Mouse (Mus musculus): Measurements from ENCODE around the gene Abcb1a.
"Not testable (repeated sequence)": the region's sequence is repeated elsewhere in the genome, so short reads cannot be mapped to it uniquely, and the experiment has no call there.

Abcb1a gene

GRCm38 (mm10) chr5:8727760-8728159 lies 67.9 kb downstream of the Abcb1a start:
- no peak for DNase-seq (ENCODE audit: low read depth, low spot score)

GRCm38 (mm10) chr5:8732639-8733038 lies 72.8 kb downstream of the Abcb1a start:
- DNase-seq (ENCODE audit: low read depth, low spot score) = no peak

- DNase-seq (ENCODE audit: low read depth, low spot score) = not testable (repeated sequence)
These were observed 73.4 kb downstream of the Abcb1a start for GRCm38 (mm10) chr5:8733307-8733706.

GRCm38 (mm10) chr5:8736389-8736788 lies 76.5 kb downstream of the Abcb1a start:
- no peak for DNase-seq (ENCODE audit: low read depth, low spot score)

- no peak for DNase-seq (ENCODE audit: low read depth, low spot score)
These were observed 77.2 kb downstream of the Abcb1a start for GRCm38 (mm10) chr5:8737062-8737461.

GRCm38 (mm10) chr5:8747244-8747643 lies 87.4 kb downstream of the Abcb1a start:
- DNase-seq (ENCODE audit: low read depth, low spot score) = not testable (repeated sequence)

GRCm38 (mm10) chr5:8772866-8773265 lies 113.0 kb downstream of the Abcb1a start:
- no peak for DNase-seq (ENCODE audit: low read depth, low spot score)

GRCm38 (mm10) chr5:8778311-8778710 lies 118.4 kb downstream of the Abcb1a start:
- DNase-seq (ENCODE audit: low read depth, low spot score) = no peak

- DNase-seq (ENCODE audit: low read depth, low spot score) = no peak
These were observed 118.9 kb downstream of the Abcb1a start for GRCm38 (mm10) chr5:8778751-8779150.

- no peak for DNase-seq (ENCODE audit: low read depth, low spot score)
These were observed 132.4 kb downstream of the Abcb1a start for GRCm38 (mm10) chr5:8792281-8792680.
